Mouse (Mus musculus): ENCODE measurements around the gene Slc12a8.
"Not testable (repeated sequence)": the region's sequence is repeated elsewhere in the genome, so short reads cannot be mapped to it uniquely, and the experiment has no call there.

Slc12a8 gene

GRCm38 (mm10) chr16:33516807-33517565, at the start of gene Slc12a8:
Gene Slc12a8 (plus strand): TSS chr16:33517328.
- DNase-seq (ENCODE audit: low read depth, low spot score), result peak; percentile 80

GRCm38 (mm10) chr16:33467451-33467850, 49.7 kb upstream of the Slc12a8 start:
- peak; percentile 80 for DNase-seq (ENCODE audit: low read depth, low spot score)

DNA sequence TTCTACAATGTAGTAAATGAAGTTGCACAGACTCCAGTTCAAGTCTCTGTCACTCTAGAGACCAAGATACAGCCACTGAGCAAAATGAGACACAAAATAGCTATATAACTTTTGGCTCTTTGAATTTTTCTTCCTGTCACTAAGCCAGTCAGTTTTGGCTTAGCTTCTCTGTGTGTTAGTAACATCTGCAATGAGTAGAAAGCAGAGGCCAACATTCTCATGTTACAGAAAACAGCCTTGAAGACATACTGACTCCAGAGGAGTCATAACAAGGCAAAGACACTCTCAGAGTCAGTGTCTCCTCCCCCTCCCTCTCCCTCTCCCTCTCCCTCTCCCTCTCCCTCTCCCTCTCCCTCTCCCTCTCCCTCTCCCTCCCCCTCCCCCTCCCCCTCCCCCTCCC, 47.2 kb upstream of the Slc12a8 start:
- no peak for DNase-seq (ENCODE audit: low read depth, low spot score)

DNA sequence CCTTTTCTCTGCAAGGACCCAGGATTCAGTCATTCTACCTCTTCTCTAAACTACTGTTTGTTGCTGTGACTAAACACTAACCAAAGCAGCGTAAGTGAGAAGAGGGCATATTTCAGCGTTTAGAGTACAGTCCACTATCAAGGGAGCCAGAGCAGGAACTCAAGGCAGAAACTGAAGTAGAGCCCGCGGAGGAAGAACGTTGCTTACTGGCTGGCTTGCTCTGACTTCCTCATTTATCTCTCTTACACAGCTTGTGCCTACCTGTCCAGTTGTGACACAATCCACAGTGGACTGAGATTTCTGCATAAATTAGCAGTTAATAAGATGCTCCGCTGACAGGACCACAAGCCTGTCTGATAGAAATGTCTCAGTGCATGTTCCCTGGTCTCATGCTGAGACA, 42.7 kb upstream of the Slc12a8 start:
- DNase-seq (ENCODE audit: low read depth, low spot score), result no peak

GRCm38 (mm10) chr16:33479926-33480325, 37.2 kb upstream of the Slc12a8 start:
- DNase-seq (ENCODE audit: low read depth, low spot score), result peak; percentile 54

- DNase-seq (ENCODE audit: low read depth, low spot score), result peak; percentile 47
Observed at GRCm38 (mm10) chr16:33481148-33481547, 36.0 kb upstream of the Slc12a8 start.

GRCm38 (mm10) chr16:33482309-33482708, 34.8 kb upstream of the Slc12a8 start:
- no peak for DNase-seq (ENCODE audit: low read depth, low spot score)

DNA sequence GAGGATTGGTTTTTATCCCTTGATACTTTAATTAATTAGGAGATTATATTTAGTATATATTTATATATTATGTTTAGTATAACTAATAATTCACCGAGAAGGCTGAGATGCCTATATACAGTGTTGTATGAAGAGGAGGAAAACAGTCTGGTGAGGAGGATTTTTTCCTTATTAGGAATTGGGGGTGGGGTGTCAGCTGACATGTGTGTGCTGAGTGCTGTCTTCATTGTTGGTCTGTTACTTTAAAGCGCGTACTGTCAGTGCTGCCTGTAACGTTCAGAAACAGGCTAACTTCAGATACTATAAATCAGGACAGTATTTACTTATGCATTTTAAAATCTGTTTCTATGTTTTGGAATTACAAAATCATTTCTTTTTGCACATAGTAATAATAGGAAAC, 29.4 kb upstream of the Slc12a8 start:
- no peak for DNase-seq (ENCODE audit: low read depth, low spot score)

- DNase-seq (ENCODE audit: low read depth, low spot score), result no peak
Observed at GRCm38 (mm10) chr16:33494374-33494773, 22.8 kb upstream of the Slc12a8 start.

DNA sequence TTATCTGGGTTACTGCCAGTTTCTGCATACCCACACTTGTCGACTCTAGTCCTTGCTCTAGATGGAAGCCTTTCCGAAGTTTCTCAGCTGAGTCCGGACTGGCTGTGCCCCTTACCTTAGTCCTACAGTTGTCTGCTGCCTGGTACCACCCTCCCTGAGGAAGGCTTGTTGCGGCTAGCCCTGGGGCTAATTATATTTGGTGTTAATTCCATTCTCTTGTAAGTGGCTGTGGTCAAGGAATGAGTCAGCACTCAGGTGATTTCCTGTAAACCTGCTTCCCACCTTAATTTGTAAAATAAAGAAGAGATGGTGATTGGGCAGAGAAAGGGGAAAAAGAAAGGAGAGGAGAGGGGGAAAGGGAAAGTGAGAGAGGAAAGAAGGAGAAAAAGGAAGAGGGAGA, 9.0 kb upstream of the Slc12a8 start:
- peak; percentile 63 for DNase-seq (ENCODE audit: low read depth, low spot score)

DNA sequence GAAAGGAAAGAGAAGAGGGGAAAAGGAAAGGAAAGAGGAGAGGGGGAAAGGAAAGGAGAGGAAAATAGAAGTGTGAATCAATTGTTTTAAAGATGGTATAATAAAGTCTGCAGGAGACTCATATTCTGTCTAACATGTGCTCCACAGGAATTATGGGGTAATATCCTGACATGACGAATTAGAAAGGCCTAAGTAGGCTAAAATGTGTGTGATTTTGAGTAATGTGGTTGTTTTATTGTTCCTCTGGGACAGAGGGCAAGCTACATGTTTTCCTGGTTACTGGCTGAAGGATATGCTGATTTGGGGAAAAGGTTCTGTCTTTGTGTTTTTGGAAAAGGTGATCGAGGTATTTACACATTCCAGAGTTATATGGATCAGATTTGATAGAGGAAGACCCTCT, 7.9 kb upstream of the Slc12a8 start:
- not testable (repeated sequence) for DNase-seq (ENCODE audit: low read depth, low spot score)

DNA sequence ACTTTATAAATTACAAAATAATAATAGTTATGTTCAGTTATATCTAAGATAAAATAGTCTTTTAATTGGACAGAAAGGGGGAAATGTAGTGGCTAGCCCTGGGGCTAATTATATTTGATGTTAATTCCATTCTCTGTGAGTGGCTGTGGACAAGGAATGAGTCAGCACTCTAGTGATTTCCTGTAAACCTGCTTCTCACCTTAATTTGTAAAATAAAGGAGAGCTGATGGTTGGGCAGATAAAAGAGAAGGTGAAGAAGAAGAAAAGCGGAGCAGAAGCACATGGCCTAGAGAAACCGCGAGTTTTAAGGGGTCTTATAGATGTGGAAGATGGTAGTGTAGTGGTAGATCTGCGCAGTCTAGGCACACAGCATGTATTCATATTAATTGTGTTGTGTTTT, 6.3 kb upstream of the Slc12a8 start:
- peak; percentile 53 for DNase-seq (ENCODE audit: low read depth, low spot score)

GRCm38 (mm10) chr16:33512555-33512954, 4.6 kb upstream of the Slc12a8 start:
- no peak for DNase-seq (ENCODE audit: low read depth, low spot score)

- no peak for DNase-seq (ENCODE audit: low read depth, low spot score)
Observed at GRCm38 (mm10) chr16:33517627-33518026, 499 bp downstream of the Slc12a8 start.

GRCm38 (mm10) chr16:33518236-33518635, 1.1 kb downstream of the Slc12a8 start:
- DNase-seq (ENCODE audit: low read depth, low spot score), result no peak

GRCm38 (mm10) chr16:33519916-33520568, 2.9 kb downstream of the Slc12a8 start:
- DNase-seq (ENCODE audit: low read depth, low spot score), result no peak

- peak; percentile 56 for DNase-seq (ENCODE audit: low read depth, low spot score)
Observed at GRCm38 (mm10) chr16:33522516-33522915, 5.4 kb downstream of the Slc12a8 start.

- DNase-seq (ENCODE audit: low read depth, low spot score), result no peak
Observed at GRCm38 (mm10) chr16:33523571-33523970, 6.4 kb downstream of the Slc12a8 start.

DNA sequence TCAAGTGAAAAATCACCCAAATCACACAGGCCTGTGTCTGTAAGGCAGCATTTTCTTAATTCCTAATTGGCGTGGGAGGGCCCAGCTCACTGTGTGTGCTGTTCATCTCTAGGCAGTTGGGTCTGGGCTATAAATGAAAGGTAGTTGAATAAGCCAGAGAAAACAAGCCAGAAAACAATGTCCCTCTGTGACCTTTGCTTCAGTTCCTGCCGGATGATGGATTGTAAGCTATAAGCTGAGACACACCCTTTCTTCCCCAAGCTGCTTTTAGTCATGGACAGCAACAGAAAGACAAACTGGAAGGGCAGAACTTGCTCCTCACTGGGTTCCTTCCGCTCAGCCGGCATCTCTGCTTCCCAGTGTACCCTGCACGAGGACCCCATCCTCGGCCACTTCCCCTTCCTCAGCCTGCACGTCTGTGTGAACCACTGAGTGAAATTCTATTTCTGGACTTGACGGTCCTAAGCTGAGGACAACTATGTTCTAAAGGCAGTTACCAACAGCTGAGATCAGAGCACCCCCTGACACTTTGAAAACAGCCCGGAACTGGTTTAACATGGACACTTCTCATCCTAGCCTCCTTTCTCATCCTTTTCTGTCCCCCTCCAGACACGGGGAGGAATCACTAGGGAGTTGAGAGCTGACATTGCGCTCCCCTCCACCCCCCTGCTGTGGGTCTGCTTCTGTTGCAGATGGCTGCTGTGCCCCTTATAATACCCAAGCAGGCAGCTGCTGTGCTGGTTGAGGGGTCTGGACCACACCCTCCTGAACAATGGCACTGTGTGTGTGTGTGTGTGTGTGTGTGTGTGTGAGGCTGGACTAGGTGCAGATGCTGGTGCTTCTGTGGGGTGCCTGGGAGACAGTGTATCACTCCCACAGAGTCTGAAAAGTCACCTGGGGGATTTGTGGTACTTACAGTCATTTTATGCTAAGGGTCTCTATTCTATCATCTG, 12.7 kb downstream of the Slc12a8 start:
- peak; percentile 60 for DNase-seq (ENCODE audit: low read depth, low spot score)

DNA sequence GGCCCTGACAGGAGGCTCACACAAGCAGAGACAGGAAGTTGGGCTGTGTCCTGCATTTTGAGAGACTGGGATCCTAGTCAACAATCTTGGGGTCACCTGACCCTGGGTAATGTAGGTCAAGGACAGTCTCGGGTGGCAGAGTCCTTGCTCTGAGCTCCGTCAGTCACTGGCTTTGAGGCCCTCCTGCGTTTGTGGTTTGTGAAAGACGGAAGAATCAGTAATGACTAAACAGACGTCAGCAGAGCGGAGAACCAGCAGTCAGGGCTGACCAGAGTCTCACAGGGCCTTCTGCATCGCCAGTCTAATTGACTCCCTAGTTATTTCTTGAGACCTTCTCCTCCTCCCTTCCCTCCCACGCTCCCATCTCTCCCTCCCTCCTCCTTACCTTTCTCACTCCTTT, 14.1 kb downstream of the Slc12a8 start:
- DNase-seq (ENCODE audit: low read depth, low spot score), result no peak

- DNase-seq (ENCODE audit: low read depth, low spot score), result no peak
Observed at GRCm38 (mm10) chr16:33536456-33536855, 19.3 kb downstream of the Slc12a8 start.

Measured in ES-CJ7 (cell line).